Mouse (Mus musculus) gastrocnemius, adult 8-10 months (tissue): Measurements from ENCODE around the gene Pqbp1. TPM values are rescaled to one million over a fixed set of nuclear protein-coding genes. Genes with fewer than 3 reads are reported as not detected.
"Not testable (repeated sequence)": the region's sequence is repeated elsewhere in the genome, so short reads cannot be mapped to it uniquely, and the experiment has no call there.

Source experiments
- DNase-seq, 2 experiments: peaks; one replicate each; pipeline ENCODE4 v3.0.0; 2022; ENCODE audit warnings: low spot score in 2 of 2
- total RNA-seq, 4 experiments: library from RNA; stranded (reverse); gene quantifications; 2 replicates each; pipeline ENCODE4 v1.2.4; 2022

Pqbp1 gene
- total RNA-seq, result 10 to 100 TPM; 17.3 to 20.6 (median 19.3) TPM

DNA sequence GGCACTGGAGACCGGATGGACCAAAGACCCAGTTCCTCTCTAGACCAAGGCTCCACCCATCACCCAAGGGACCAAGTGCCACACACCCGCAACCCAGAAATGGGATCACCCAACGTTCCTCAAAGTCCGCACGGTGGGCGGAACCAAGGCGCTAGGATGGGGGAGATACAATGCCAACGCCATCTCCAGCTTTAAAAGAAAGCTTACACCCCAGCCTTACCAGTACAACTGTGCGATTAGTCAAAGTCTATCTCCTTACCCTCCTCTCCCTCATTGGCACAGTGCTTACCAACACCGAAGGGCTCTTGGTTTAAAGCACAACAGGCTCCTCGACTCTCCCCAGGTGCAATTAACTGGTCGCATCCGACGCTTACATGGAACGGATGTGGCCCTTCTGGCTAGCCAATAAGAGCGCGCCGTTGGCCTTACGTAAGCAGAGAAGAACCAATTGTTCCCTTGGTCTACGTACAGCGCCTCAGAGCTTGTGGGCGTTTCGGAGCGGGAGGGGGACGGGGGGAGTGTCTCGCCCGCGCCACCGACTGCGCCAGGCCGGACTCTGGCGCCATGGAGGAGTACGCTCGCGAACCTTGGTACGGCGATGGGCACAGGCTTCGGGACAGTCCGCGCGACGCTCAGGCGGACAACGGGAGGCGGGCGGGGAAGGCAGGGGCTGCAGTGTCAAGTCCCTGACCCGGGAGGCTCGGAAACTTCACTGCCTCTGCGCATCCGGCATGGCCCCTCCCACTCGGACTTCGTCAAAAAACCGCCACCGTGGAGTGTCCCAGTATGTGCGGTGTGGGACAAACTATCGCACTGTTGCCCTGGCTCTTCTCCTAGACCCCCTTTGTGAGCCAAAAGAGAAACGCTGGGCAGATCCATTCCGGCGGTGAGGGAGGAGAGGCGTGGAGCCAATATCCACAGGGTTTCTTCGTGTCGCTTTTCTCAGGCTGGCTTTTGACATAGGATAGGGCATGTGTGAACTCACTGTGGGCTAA is at the start of gene Pqbp1, which contains the start of gene Timm17b:
Gene Pqbp1 (minus strand): TSS at position 390 of the 995 bp plus-strand sequence.
Gene Timm17b (plus strand): TSS at position 478 of the 995 bp plus-strand sequence.
- DNase-seq, result peak; percentile 74 to 83

DNA sequence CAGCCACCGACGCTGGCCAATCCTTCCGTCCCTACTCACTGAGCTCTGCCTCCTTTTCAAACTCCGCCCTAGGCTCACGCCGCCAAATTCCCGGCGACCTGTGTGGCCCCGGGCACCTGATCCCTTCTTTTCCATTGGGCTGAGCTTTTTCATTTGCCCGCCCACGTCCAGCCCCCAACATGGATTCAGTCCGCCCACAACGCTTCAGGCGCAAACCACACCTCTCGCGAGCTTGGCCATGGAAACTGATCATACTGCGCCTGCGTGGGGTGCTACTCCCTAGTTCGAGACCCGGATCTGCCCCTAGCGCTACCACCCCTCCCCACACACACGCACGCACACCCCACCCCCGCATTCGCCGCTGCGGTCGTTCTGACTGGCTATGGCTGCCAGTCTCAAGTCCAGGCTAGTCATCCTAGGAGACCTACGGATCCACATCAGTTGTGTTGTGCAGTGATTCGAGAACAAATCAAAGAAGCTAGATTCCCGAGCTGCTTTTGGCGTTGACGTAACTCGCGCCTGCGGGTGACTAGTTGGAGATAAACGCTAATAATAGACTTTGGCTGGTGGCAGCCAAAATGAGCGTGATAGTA is 48.9 kb upstream of the Pqbp1 start:
- DNase-seq, result peak; percentile 89 to 93

DNA sequence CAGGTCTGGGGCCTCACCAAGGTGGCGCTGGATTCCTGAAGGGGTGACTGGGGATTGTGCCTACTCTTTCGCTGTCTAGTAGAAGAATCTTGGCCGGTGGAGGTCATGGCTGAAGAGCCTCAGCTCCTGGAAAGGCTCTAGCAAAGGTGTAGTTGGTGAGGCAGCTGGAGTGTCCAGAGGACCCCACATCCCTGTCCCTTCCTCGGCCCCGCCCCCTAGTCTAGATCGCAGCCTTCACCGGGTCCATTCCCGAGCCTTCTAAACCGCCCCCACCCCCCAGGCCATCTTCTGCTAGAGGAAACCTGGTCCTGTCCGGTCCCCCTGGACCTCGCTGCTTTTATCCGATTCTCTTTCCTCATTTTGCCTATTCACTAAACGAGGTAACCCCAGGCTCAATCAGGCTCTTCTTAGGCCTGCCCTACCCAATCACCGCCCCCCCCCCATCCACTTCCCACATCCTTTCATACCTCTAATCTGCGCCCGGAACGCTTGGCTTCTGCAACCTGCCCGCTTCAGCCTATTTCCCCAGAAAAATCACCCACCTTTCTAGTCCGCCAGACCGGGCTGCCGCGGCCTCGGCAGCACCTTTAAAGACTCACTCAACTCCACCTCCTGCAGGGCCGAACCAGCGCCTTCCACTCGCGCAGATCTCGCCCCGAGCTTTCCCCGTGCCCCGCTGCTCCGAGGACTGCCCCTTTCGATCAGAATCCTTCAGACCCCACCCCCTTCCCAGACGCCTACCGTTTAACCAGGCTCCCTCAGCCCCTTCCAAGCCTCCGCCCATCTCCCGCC is 48.2 kb upstream of the Pqbp1 start, which contains the start of gene Hdac6:
Gene Hdac6 (minus strand): TSS at position 782 of the 792 bp plus-strand sequence.
- no peak for DNase-seq

DNA sequence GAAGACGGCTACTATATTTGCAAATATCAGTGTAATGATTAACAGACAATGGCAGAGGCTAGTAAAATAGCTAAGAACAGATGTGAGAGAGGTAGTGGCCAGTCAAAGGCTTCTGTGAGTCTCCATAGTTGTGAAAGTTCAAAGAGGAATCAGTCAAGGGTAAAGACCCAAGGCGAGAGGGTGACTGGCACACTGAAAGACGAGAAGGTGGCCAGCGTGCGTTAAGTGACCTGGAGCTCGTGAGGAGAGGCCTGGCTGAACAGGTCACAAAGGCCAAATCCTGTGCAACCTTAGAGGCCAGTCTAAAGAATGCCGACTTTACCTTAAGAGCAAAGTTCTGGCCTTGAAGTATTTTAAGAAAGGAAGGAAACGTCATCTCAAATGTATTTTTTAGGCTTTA is 46.5 kb upstream of the Pqbp1 start:
- DNase-seq, result no peak

DNA sequence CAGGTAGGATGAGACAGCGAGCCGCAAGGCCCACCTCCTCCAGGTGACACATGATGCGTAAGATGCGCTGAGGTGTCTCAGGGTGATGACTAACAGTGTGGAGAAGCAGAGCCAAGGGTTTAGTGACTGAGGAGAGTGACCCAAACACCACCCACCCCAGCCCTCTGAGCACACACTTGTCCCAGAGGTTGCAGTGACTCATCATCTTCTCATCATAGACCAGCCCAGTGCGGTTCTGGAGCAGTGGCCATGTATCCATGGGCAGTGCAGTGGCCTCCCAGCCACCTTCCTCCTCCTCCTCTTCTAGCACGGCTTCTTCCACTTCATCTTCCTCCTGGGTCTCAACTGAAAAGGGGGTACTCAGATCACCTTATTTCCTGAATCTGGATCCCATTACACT is 38.6 kb upstream of the Pqbp1 start:
- DNase-seq, result no peak

DNA sequence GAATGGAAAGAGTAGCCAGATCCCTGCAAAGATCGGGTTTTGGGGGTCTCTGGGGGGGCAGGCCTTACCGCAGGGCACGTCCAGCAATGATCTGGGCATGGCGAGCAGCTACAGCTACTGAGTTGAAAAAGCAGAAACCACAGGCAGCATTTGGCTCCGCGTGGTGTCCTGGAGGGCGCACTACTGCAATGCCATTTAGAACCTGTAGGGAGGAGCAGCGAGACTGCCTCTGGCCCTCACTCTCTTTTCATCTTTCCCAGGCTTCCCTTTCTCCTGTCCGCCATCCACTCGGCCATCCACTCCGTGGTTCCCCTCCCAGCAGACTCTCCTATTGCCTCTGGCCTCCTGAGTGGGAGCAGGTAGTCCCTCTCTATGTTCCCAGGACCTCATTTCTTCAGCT is 37.8 kb upstream of the Pqbp1 start:
- no peak for DNase-seq

DNA sequence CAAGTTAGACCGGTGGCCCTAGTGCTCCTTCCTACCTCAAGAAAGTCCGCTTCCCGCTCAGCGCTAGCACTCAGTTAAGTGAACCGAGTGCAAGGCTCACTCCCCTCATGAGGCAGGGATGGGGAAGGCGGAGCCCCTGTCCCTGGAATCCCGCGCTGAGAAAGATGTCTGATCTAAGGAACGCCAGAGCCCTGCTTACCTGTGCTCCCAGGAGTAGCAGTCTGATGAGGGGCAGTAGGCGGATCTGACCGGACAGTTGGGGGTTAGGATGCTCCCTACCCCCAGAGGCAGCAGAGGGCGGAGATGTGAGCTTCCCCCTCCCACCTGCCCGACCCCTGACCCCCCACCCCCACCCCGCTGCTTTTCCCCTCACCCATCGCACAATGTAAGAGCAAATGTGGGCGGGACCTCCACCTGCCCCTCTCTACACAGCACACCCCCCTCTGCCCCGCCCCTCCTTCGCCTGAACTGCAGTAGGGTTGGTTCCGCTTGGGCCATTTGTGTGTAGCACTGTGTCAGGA is 29.3 kb upstream of the Pqbp1 start, which contains the start of gene Eras:
Gene Eras (minus strand): TSS at position 338 of the 521 bp plus-strand sequence.
- no peak for DNase-seq

DNA sequence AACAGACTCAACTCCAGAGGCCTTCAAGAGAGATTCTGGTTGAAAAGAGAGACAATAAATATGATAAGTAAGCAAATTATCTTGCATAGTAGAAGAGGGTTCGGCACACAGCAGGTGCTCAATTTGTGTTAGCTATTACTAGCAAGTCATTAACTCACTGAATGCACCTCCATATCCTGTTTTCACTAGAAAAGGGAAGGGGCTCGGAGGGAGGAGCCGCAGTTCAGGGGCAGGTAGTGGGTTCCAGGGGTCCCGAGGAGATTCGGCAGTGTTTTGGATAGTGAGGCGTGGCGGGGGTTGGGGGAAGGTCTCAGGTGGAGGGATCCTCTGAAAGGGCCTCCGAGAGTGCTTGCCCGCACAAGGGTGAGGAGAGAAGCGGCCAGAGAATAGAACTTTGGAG is 28.0 kb upstream of the Pqbp1 start:
- no peak for DNase-seq

DNA sequence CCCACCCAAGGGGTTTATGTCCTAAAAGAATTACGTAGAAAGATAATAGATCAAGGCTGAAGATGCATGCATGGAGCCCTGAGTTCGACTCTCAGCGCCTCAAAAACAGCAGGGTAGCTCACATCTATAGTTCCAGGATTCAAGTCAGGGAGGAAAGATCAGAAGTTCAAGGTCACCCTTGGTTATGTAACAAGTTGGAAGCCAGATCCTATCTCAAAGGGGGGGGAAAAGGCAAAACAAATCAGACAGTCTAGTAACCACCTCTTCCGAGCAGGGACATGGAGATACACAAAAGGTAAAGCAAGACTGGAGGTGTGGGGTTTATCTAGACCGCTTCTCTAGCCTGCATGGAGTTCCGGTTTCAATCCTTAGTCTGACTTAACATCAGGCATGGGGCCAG is 27.2 kb upstream of the Pqbp1 start:
- DNase-seq, result no peak

DNA sequence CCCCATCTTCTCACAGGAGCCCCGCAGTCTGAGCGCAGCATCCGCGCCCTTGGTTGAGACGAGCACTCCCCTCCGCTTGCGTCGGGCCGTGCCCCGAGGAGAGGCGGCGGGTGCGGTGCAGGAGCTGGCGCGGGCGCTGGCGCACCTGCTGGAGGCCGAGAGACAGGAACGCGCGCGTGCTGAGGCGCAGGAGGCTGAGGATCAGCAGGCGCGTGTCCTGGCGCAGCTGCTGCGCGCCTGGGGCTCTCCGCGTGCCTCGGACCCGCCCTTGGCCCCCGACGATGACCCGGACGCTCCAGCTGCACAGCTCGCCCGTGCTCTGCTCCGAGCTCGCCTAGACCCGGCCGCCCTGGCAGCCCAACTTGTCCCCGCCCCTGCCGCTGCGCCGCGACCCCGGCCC is 23.0 kb upstream of the Pqbp1 start:
- DNase-seq, result no peak

DNA sequence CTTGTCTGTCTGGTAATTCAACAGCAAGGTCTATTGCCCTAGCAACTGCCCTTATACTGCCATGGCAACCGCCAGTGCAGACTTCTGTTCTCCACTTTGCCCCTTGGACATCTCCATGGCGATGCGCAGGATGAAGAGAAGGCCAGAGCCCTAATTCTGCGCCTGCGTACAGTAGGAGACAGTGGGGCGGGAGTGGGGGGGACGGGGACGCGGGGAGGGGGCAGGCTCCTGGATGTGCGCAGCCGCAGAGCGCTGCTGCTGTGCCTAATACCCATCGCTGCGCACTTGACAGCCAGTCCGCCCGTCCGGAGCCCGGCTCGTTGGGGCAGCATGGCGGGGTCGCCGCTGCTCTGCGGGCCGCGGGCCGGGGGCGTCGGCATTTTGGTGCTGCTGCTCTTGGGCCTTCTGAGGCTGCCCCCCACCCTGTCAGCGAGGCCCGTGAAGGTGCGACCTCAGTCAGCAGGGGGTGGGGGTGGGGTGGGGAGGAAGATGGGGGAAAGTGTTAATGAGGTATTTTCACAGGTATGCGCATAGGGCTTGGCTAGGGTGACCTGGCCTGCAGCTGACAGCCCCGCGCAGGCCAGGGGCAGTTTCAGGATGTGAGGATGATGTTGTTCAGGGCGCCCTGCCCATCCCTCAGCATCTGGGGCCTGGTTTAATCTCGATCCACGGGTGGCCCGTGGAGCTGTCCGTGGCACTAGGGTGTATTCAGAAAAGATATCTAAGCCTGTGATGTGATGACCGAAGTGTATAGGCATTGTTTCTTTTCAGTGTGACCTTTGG is 20.7 kb upstream of the Pqbp1 start, which contains the start of gene Pcsk1n:
Gene Pcsk1n (plus strand): TSS at position 222 of the 783 bp plus-strand sequence.
- no peak for DNase-seq

DNA sequence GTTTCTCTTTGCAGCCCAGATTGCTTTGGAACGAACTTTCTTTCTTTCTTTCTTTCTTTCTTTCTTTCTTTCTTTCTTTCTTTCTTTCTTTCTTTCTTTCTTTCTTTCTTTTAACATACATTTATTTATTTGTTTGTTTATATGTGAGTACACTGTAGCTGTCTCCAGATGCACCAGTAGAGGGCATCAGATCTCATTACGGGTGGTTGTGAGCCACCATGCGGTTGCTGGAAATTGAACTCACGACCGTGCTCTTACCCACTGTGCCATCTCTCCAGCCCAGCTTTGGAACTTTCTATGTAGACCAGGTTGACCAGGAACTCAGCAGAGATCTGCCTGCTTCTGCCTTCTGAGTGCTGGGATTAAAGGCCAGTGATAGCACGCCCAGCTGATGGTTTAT is 18.9 kb upstream of the Pqbp1 start:
- DNase-seq, result not testable (repeated sequence)

DNA sequence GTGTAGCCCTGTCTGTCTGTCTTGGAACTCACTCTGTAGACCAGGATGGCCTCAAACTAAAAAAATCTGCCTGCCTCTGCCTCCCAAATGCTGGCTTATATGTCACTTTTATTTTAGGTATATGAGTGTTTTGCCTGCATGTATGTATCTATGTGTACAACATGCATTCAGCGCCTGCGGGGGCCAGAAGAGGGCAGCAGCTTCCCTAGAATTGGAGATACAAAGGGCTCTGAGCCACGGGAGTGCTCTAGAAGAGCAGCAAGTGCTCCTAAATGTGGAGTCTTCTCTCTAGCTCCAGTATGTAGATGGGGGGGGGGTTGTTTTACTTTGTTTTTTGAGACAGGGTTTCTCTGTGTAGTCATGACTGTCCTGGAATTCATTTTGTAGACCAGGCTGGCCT is 16.6 kb upstream of the Pqbp1 start:
- DNase-seq, result not testable (repeated sequence)

DNA sequence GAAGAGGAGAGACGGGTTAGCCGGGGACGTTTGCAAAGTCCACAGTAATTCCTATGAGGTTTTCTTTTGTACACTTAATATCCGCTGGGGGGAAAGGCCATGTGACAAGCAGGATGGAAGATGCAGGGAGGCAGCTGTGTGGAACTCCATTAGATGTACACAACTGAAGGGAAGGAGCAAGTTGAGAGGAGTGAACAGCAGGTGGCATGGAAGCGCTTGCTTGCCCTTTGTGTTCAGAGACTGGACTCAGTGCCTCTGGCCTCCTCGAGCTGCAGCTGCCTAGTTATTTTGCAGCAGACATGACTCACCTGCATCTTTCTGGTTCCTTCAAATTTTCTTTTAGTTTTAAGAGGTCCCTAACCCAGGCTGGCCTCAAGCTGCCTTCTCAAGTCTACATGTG is 11.4 kb upstream of the Pqbp1 start:
- no peak for DNase-seq

DNA sequence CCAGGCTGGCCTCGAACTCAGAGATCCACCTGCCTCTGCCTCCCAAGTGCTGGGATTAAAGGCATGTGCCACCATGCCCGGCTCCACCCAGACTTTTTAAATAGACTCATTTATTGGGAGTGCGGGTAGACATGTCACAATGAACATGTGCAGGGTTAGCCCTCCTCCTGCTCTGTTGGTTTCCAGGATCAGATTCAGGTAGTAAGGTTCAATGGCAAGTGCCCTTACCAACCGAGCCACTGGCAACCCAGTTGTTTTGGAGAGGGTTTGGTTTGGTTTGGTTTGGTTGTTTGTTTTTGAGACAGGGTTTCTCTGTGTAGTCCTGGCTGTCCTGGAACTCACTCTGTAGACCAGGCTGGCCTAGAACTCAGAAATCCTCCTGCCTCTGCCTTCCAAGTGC is 10.2 kb upstream of the Pqbp1 start, which contains the start of gene Gm10490:
Gene Gm10490 (plus strand): TSS at position 301 of the 400 bp plus-strand sequence.
- DNase-seq, result not testable (repeated sequence)

DNA sequence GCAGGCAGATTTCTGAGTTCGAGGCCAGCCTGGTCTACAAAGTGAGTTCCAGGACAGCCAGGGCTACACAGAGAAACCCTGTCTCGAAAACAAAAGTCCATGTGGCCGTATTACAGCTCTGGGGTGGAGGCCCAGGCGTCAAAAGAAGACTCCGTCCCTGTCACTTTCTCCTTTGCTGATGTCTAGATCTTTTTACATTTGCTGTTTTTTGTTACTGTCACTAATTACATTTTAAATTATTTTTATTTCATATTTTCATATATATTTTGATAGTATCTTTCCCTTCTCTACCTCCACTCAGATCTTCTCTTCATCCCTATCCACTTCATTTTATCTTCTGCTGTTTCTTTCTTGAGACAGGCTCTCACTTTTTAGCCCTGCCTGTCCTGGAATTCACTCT is 8.7 kb upstream of the Pqbp1 start, which contains the start of gene Gm10491:
Gene Gm10491 (minus strand): TSS at position 101 of the 400 bp plus-strand sequence.
- no peak for DNase-seq

DNA sequence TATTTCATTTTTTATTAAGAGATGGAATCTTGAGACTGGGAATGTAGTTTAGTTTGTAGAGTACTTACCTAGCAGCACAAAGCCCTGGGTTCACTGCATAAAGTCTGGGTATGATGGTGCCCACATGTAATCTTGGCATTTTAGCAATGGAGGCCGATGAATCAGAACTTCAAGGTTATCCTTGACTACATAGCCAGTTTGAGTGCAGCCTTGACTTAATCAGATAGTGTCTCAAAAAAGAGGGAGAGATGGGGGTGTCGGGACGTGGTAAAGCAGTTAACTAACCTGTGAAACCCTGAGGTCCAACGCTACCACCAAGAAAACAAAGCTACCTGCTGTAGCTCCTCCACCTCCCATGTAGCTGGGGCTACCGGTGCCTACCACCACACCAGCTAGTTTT is 5.4 kb upstream of the Pqbp1 start:
- DNase-seq, result no peak

DNA sequence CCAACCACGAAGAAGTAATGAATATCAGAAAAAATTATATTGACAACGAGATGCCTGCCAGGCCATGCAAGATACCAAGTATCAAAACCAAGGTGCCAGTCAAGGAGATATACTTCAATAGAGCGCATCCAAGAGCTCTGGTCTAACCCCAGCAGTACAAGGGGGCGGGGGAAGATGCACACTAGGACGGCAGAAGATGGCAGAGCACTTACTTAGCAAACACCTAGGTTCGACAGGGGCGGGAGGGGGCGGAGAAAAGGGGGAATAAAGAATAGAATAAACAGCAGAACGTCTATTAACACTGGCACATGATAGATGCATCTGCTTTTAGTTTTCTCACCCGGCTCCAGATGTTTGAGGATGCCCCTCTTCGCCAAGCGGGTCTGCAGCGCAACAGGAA is 858 bp downstream of the Pqbp1 start:
- DNase-seq, result no peak

DNA sequence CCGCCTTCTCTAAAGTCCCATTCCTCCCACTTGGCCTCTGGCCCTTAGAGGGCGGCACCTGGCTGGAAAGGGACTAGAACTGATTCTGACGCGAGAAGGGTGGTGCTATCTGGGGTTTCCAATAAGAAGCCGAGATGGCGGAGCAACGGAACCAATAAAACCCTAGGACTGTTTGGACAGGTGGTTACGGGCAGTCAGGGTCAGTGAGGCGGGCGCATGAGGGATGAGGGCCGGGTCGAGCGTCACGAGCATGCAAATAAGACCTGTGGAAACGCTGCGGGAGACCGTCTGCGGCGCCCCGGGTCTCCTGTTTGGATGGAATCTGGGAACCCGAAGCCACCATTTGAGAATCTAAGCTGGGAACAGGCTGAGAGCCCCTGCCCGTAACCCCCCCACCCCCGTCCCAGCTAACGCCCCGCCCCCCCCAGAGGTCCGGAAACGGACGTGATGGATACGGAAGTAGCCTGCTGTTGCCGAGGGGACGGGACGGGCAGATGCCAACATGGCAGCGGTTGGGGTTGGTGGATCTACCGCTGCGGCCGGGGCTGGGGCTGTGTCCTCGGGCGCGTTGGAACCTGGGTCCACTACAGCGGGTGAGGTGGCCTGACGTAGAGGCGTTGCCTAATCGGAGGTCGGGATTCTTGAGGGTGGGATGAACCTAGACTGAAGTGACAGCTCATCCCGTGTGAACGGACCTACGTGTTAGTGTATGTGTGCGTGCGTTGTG is 15.1 kb downstream of the Pqbp1 start, which contains the start of gene Slc35a2:
Gene Slc35a2 (plus strand): TSS at position 188 of the 727 bp plus-strand sequence.
- peak; percentile 84 to 85 for DNase-seq
